Mouse (Mus musculus): ENCODE results near the gene Ctu2.
A peak's percentile ranks its signal among the peaks of the same experiment; 100 is the strongest.

The Ctu2 gene

DNA sequence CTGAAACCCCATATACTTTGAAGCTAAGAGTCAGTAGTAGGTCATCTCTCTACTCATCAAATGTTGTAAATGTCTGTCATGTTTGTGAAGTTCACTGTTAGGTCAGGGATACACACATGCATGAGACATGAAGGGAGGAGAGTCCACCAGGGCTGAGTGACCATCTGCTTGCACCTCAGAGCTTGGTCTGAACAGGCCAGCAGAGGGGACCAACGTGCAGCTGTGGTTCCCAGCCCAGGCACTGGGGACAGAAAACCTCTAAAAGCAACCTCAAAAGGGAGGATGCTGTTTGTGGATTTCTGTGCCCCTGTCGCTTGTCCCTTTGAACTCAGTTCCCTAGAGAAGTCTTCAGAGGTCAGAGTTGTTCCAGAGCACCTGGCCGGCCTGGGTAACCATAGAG lies 30.7 kb upstream of the Ctu2 start:
- DNase-seq (ENCODE audit: low read depth, low spot score): no peak

DNA sequence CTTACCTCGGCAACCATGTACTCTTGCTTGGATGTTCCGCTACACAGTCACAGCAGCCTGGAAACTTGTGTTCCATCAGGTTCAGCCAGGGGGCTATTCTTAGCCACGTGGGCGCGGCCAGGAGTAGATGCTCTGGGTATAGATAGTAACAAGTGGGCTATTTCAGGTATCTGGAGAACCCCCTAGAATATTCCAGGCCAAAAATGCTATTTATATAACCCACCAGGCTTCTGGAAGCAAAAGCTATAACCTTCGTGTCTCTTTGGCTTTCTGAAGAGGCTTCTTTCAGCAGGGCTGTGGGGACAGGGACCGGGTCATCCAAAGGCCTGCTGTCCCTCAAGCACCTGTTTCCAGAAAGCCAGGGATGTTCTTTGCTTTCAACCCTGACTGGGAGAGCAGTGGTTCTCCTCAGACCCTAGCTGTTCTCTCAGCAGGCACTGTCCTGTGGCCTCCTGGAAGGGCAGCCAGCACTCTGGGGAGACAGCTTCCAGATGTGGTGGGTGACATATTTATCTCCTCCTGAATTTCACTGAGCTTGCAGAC lies 24.7 kb upstream of the Ctu2 start:
- DNase-seq (ENCODE audit: low read depth, low spot score): no peak

DNA sequence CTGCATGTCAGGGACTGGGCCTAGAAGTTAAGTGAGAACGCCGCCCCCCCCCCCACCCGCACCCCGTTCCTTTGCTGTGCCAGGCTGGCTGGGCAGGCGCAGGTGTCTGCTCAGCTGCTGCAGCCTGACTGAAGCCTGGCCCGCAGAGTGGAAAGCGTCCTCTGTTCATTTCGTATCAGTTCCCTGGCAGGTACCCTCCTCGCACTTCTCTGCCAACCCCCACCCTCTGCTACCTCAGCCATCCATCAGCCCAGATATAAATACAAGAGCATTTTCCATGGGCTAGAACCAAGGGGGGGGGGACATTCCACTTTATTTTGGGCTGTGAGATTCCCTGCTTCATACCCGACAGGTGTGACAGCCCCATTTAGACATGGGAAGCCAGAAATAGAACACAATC lies 23.8 kb upstream of the Ctu2 start:
- DNase-seq (ENCODE audit: low read depth, low spot score): no peak

DNA sequence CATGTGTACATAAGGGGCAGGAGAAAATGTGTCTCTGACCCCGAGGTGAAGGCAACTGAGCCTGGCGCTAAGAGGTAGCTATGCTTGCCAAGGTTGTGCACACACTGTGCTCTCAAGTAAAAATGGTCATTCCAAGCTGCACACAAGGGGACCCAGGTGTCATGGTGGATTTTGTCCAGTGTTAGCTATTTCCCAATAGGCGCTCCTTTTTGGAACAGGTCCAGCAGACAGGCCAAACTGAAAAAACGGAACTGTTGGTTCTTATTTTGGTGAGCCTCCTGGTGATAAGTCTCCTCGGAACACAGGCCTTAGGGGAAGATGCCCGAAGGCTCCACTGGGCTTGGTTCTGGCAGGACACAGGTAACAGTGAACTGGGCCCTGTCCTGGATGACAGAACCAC lies 21.5 kb upstream of the Ctu2 start:
- no peak for DNase-seq (ENCODE audit: low read depth, low spot score)

DNA sequence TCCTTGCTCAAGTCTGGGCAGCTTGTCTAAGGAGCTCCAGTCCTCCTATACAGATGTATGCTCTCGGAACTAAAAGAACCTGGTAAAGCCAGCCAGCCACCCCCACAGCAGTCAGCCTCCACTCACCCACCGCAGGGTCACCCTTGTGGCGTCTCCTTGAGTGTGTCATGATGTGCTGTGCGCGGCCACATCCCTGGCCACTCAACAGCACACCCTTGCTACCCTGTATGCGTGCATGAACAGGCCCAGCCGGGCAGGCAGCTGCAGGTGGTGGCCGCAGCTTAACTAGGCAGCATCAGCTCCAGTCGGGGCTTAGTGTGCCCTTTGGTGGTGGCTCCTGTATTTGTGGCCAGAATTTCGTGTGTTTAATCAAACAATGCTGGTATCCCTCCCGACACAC lies 18.8 kb upstream of the Ctu2 start:
- DNase-seq (ENCODE audit: low read depth, low spot score): no peak

DNA sequence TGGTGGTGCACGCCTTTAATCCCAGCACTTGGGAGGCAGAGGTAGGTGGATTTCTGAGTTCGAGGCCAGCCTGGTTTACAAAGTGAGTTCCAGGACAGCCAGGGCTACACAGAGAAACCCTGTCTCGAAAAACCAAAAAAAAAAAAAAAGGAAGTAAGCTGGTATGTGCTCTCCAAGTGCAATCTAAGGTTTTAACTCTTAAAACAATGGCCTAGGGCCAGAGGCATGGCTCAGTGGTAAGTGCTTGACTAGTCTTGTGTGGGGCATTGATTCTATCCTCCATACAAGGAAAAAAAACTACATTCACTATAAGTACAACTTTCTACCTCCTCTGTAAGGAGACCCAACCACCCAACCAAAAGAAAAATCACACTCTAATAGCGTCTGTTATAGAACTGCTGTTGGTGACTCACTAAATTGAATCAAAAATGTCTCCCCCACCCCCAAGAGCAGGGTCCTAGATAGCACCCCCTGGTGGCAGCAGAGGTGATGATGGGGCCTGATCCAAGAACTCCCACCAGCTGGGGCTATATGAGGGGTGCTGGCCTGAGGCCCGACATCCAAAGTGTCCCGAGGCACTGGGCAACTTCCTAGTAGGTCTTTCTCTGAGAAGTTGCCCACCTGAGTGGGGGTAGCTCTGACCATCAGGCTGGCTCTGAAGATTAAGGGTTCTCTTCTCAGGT lies 16.6 kb upstream of the Ctu2 start:
- DNase-seq (ENCODE audit: low read depth, low spot score): peak; percentile 50

DNA sequence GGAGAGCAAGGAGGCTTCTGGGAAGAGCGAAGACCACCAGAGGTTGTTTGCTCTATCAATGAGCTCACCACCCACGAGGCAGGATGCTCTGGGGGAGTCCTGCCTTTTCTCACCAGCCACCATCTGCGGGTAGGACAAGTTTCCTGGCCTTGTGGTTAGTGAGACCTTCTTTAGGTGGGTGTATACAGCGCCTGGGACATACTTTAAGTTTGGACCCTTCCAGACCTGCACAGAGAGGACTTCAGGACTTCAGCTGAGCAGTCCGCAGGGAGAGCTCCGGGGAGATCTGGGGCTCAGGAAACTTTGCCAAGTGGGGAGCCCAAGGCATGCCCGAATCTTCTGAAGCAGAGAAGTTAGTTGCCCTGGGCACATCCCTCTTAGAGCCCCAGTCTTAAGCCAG lies 16.0 kb upstream of the Ctu2 start:
- DNase-seq (ENCODE audit: low read depth, low spot score): peak; percentile 57

DNA sequence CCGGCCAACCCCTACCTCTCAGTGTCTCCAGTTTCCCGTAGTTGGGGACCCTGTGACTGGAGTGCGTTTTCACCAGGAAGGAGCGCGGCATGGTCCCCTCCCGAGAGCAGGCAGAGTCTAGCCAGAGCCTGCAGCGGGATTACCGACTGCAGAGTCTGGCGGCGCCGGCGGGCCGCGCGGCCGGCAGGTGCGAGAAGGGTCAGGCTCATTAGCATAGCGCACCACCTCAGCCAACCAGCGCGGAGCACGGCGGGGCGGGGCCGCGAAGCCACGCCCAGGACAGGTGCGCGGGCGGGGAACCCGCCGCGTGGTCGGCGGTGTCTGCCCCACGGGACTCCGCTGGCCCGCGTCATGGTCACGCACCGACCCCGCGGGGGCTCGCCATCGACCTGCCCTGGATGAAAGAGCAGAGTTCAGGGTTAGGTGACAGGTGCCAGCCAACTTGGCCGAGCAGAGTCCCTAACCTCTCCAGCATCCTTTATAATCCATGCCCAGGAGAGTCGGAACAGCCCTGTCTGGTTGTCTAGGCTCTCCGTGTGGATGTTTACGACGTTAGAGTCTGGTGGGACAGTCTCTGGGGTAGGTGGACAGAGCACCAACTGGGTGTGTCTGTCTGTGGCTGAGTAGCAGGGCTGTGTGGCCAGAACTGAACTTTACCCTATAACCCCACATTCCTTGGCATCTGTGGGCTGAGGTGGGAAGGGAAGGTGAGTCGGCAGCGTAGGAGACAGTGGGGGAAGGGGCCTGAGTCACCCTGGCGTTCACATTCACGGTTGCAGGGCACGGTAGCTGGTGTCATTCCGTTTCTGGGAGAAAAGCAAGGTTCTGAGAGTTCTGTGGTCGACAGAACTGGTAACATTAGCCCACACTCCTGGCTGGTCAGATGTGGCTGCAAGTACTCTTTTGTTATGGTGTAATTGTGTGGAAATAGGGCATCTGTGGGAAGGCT lies 15.1 kb upstream of the Ctu2 start, which contains the start of gene Snai3:
Gene Snai3, minus strand, starts transcription at position 210 of the 949 bp plus-strand sequence.
- peak; percentile 81 for DNase-seq (ENCODE audit: low read depth, low spot score)

DNA sequence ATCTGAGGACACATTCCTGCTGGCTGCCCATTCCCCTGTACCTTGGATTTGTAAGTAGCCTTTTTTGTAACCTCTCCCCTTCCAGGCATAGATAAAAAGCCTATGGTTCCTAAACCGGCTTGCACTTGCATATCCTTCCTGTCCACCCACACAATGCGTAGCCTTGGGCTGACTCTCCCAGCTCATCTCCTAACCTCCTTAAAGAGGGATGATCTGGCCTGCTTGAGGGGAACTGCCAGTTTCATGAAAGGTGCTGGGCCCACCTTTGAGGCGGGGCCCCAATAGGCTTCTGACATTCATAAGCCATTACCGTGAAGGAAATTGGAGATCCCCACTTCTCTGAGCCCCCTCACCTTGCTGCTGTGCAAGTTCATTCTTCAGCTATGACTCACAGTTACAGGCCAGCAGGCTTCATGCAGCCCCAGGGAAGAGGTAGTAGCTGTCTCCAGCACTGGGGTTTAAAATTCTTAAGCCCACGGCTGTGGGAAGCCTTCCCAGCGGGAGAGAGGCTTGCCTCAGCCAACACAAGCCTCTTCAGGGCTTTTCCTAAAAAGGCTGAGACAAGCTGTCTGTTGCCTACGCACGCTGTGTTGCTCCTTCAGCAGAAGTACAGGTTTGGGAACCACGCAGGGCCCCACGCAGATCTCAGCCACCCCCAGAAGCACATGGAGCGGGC lies 14.3 kb upstream of the Ctu2 start:
- peak; percentile 39 for DNase-seq (ENCODE audit: low read depth, low spot score)

DNA sequence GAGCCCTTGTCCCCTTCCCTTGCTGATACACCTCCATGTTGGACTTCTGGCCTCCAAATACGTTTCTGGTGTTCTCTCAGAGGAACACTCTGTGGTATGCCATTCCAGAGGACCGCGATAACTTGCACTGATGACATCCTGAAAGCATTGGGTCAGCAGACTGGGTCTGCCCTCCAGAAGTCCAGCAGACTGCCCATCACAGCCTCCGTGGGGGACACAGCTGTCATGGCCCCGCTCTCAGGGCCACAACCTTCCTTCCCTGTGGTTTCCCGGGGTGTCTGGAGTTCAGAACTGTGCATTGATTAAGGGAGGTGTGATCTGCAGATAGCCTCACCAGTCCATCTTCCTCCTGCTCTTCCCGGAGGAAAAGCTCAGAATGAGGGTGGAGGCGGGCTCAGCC lies 13.4 kb upstream of the Ctu2 start:
- no peak for DNase-seq (ENCODE audit: low read depth, low spot score)

DNA sequence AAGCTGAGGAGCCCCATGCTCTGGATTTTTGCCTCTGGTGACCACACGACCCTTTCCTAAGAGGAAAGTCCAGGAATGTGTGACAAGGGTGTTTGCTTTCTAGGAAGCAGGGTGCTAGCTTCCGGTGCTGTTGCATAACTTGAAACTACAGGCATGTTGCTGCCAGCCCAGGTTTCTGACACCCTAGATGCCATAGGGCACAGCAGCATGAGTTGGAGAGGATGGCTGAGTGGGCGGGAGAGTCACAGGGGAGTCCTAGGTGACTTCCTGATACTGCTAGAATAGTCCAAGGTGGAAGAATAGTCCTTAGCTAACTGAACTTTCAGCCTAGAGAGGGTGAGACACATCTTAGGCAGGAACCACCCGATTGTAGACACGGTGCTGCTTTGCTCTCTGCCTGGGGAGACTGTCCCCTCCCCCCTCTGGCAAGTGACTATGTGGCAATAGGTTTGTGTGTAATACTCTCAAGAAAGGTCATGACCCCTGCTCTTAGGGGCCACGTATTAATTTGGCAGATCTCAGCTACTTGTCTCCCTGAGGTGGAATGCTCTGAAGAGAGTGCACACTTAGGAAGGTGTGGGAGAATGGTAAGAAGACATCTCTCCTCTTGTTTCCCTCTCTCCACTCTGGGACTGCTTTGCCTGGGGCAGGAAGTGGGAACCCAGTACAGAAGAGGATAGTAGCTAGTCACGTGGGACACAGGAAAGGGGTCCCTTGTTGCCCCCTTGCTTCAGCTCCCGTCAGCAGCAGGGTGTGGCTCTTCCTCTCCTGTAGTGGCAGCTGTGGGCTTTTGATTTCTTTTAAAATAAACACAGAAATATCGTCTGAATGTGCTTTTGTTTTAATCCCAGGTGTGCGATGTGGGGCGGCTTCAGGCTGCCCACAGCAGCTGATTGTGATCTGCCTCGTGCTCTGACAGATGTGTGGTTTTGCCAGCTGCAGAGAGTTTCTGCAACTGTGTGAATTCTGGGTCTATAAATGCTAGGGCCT lies 12.0 kb upstream of the Ctu2 start:
- peak; percentile 69 for DNase-seq (ENCODE audit: low read depth, low spot score)

DNA sequence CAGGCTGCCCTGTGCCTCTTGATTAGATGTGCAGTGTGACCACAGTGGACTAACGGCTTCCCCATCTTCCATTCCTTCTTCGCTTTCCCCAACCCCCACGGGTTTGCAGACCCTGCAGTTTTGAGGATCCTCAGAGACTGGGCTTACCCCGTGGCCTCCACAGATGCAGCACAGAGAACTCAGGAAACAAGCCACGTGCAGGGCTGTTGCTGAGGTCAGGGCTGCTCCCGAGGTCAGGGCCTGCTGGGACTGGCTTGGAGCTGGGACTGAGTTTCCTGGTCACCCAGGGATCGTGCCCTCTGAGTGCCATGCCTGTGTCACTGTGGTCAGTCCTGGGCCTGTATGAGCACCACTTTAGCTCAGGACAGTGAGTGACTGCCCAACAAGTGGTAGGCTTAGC lies 11.0 kb upstream of the Ctu2 start:
- no peak for DNase-seq (ENCODE audit: low read depth, low spot score)

DNA sequence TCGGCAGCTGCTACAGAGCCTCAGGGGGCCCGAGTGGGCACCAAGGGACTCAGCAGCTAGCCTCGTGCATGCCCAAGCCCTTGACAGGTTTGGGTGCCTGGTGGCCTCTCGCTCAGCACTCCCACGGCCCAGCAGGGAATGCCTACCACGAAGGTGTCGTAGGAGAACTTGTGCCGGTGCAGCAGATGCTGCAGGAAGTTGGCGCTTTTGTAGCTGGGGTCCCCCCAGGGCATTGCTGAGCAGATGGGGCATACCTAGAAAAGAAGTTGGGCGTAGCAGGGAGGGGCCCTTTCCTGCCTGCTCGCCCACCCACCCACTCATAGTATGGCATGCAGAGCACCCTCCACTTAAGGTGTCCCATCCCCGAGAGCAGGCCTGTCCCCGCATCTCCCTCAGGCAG lies 8.1 kb upstream of the Ctu2 start:
- DNase-seq (ENCODE audit: low read depth, low spot score): no peak

DNA sequence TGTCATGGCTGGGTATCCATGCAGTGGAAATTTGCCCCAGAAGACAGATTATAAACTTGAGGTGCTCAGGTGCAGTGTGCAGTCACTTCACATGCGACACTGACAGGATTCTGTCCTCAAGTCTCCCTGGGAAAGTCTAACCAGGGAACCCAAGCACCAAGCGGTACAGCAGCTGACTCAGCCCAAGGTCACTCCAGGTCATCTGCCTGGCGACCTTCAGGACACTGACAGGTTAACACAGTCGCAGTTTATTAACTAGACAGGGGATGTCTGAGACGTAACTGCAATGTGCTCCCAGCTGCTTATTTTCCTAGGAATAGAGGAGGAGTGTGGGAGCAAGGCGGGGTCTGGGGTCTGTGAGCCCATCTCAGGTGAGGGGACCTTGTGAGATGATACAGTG lies 6.5 kb upstream of the Ctu2 start:
- DNase-seq (ENCODE audit: low read depth, low spot score): no peak

DNA sequence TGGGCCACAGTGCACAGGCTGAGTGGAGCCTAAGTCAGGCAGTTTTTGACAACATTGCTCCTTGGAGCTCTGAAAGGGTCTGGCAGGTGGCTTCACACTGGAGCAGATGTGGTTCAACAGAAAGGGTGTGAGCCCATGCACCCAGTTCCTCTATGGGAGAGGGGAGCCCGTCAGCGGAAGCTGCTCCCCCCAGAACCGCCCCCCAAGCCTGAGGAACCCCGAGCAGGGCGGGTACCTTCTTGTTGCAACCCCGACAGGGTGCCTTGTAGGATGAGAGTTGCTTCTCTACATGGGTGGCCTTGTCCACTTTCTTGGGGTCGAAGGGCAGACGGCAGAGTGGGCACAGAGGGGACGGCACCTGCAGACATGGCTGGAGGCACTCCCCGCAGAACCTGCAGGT lies 6.0 kb upstream of the Ctu2 start:
- DNase-seq (ENCODE audit: low read depth, low spot score): no peak

DNA sequence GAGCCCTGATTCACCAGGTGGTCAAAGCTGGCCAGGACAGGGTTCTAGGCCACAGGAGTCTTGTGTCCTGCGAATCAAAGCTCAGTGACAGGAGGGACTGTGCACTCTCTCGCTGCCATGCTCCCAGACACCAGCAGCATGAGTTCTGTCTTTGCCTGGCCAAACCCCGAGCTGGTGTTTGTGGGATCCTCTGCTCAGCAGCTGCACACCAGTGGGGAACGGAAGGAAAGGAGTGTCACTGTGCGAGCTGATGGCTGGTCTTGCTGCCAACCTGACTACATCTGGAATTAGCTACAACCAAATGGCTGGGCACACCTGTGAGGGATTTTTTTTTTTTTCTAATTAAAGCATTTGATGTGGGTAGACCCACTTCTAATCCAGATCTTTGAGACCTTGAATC lies 5.3 kb upstream of the Ctu2 start:
- no peak for DNase-seq (ENCODE audit: low read depth, low spot score)

DNA sequence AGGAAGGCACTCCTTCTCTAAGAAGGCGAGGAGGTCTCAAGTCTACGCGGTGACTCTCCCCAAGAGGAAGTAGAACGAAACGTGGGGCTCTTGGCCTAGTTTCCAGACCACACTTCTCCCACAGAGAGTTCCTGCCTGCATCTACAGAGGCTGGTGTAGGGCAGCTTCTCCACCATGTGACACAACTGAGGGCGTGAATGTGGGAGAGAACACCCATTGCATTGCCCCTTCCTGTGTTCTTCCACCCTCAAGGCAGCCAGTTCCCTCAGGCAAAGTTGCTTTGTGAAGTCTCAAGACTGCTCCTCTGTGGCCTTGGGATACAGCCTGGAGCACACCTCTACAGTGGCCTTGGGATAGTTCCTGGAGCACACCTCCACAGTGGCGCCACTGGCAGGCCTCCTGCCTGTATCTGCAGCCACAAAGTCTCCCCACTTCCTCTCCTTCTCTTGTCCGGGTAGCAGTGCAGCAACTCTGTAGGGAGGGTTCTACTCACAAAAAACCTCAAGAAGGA lies 2.0 kb upstream of the Ctu2 start:
- peak; percentile 81 for DNase-seq (ENCODE audit: low read depth, low spot score)

DNA sequence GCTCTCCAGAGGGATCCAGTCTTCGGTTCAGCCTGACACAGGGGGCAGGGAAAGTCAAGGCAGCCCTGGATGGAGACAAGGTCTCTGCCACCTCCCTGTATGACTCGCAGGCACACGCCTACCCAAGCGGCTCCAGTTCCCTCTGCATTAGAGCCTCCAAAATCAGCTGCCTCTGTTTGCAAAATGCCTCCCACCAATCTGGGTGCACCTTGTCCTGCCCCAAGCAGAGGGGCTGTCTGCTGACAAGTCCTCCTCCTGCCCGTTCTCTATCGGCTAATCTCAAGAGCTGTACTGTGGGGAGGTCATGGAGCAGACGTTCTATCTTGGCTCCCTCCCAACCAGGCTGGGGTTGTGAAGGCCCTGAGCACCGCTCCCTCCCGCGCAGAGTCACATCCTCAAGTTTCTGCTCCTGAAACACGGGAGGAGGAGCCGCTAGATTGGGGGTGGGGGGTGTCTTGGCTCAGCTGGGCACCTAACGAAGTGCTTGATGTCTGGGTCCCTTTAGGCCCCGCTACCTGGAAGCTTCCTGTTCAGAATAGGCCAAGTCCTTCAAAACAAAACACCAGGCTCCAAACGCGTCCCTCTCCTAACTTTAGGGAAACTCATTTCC lies 887 bp upstream of the Ctu2 start:
- peak; percentile 56 for DNase-seq (ENCODE audit: low read depth, low spot score)

DNA sequence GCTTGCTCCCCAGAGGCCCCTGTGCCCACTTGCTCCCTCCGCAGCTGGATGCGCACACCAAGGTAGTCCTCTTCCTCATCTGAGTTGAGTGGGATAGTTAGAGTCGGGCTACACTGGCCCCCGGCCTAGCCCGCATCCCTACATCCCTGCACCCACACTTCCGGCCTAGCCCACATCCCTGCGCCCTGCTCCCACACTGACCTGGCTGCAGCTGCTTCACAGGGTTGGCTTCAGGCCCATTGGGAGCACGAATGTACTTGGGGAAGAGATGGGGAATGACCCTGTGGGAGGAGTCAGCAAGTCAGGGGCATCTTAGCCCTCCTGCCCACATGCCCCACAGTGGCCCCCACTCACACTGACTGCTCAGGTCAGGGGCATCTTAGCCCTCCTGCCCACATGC lies 6.5 kb downstream of the Ctu2 start:
- DNase-seq (ENCODE audit: low read depth, low spot score): no peak

DNA sequence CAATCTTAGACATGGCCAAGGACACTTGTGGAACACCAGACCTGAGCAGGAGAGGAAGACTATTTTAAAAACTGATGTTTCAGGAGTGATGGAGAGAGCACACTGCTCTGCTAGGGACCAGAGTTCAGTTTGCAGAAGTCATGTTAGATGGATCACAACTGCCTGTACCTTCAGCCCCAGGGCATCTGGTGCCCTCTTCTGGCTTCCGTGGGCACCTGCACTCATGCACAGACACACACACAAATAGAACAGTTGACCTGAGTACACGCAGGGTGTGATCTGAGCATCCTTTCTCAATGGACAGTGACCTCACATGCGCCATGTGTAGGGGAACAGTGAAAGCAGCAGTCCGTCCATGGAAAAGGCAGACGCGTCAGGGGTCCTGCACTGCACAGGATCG lies 7.9 kb downstream of the Ctu2 start:
- no peak for DNase-seq (ENCODE audit: low read depth, low spot score)

All from CD4-positive helper T cell, adult 2 months (primary cell).